Mouse (Mus musculus) testis, adult 2 months (tissue): Measurements from ENCODE around the gene Lman2l.

Source experiments
- CTCF ChIP-seq: fragments of 200-500 bp; IDR thresholded peaks from 2 replicates; pipeline ENCODE4 v1.5.1; 2012; ENCODE audit warnings: low read depth, mild to moderate bottlenecking, inconsistent platforms, low read length, moderate library complexity; ENCODE audit not compliant: control insufficient read depth, insufficient read depth, insufficient replicate concordance
- POLR2A ChIP-seq: fragments of 200-500 bp; IDR thresholded peaks from 2 replicates; pipeline ENCODE4 v1.6.1; 2012; ENCODE audit warnings: low read depth, mild to moderate bottlenecking, inconsistent platforms, low read length, moderate library complexity; ENCODE audit not compliant: control insufficient read depth

- TF ChIP-seq POLR2A, result no peak
- TF ChIP-seq CTCF, result no peak
Observed at GRCm38 (mm10) chr1:36475480-36476110, 30.5 kb upstream of the Lman2l start.
